Mouse (Mus musculus) forebrain, embryonic 12.5 days (tissue): ENCODE results near the gene Olfr933. TPM values are rescaled to one million over a fixed set of nuclear protein-coding genes. Genes with fewer than 3 reads are reported as not detected.

Experiments
- ATAC-seq: fragments of 200-750 bp; cut with Nextera tagmentation; 2 replicates; pipeline ENCODE4 v1.8.0; 2017; ENCODE audit warnings: moderate TSS enrichment; ENCODE audit not compliant: low FRiP score
- H3K27ac ChIP-seq: fragments of 300-500 bp; sonication (generic); 2 replicates; pipeline ENCODE4 v1.5.1; 2016; ENCODE audit warnings: mild to moderate bottlenecking
- H3K27me3 ChIP-seq: fragments of 300-500 bp; sonication (generic); 2 replicates; pipeline ENCODE4 v1.6.1; 2016; ENCODE audit warnings: mild to moderate bottlenecking
- H3K36me3 ChIP-seq: fragments of 300-500 bp; sonication (generic); replicated peaks from 2 replicates; pipeline ENCODE4 v1.6.1; 2016; ENCODE audit warnings: mild to moderate bottlenecking
- H3K4me1 ChIP-seq: fragments of 300-500 bp; sonication (generic); 2 replicates; pipeline ENCODE4 v1.6.1; 2016
- H3K4me2 ChIP-seq: fragments of 300-500 bp; sonication (generic); 2 replicates; pipeline ENCODE4 v1.6.1; 2016; ENCODE audit warnings: mild to moderate bottlenecking, moderate library complexity
- H3K4me3 ChIP-seq: fragments of 300-500 bp; sonication (generic); replicated peaks from 2 replicates; pipeline ENCODE4 v1.5.1; 2016; ENCODE audit warnings: mild to moderate bottlenecking
- H3K9ac ChIP-seq: fragments of 300-500 bp; sonication (generic); 2 replicates; pipeline ENCODE4 v1.6.1; 2016; ENCODE audit warnings: mild to moderate bottlenecking
- H3K9me3 ChIP-seq: fragments of 300-500 bp; sonication (generic); 2 replicates; pipeline ENCODE4 v1.6.1; 2016
- WGBS: fragments of 180-500 bp; shearing (Covaris S2); methylation state at CpG from one replicate; pipeline ENCODE4 v1.1.7; 2016; 5-methylcytosine and 5-hydroxymethylcytosine counted together
- polyA plus RNA-seq: library from polyadenylated mRNA; unstranded; fragments of >200 nt; fragmentation: Nextera tagmentation; extraction: Ambion mirVana; gene quantifications from 2 replicates; pipeline ENCODE4 v1.2.1, GENCODE M21; 2016

The Olfr933 gene
- not detected in 2 replicates for polyA plus RNA-seq

DNA sequence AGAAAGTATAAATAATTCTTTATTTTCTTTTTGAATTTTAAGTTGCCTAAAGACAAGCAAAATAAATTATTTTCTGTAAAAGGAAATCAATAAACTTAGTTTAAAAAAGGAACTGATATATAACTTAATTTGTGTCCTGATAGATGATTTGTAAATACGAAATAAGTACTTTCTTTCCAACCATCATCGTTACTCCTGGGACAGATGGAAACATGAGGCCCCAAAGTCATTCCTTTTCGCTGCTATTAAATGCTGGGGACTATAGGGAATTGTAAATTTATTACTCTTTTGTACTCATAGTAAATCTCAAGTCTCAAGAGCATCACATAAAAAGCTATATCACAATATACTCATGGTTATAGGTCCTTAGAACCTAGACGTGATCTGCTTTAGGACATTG is at the start of gene Olfr933:
Gene Olfr933 (plus strand): TSS at position 301 of the 400 bp plus-strand sequence.
- 86% methylated on average over 4 of the region's 4 CpGs for WGBS
- H3K4me3 ChIP-seq = no peak within 1 kb of the TSS
- H3K27me3 ChIP-seq = no peaks in the 10 kb centered on the region
- no peak within 1 kb of the TSS for H3K9ac ChIP-seq
- H3K4me1 ChIP-seq = no peaks in the 10 kb centered on the region
- no peak for ATAC-seq
- H3K9me3 ChIP-seq = no peaks in the 10 kb centered on the region
- no peak within 1 kb of the TSS for H3K27ac ChIP-seq
- no peaks in the 10 kb centered on the region for H3K36me3 ChIP-seq
- no peak within 1 kb of the TSS for H3K4me2 ChIP-seq

- H3K4me3 ChIP-seq = no peak within 1 kb of the TSS
- no peak for ATAC-seq
- H3K9ac ChIP-seq = no peak within 1 kb of the TSS
- no peaks in the 10 kb centered on the region for H3K4me1 ChIP-seq
- H3K27ac ChIP-seq = no peak within 1 kb of the TSS
- no peaks in the 10 kb centered on the region for H3K27me3 ChIP-seq
- H3K9me3 ChIP-seq = no peaks in the 10 kb centered on the region
- H3K4me2 ChIP-seq = no peak within 1 kb of the TSS
- no peaks in the 10 kb centered on the region for H3K36me3 ChIP-seq
Observed at GRCm38 (mm10) chr9:38929509-38929908, 42.6 kb upstream of the Olfr933 start, which contains the start of gene Olfr930. Olfr930 (plus strand) TSS chr9:38929809.

DNA sequence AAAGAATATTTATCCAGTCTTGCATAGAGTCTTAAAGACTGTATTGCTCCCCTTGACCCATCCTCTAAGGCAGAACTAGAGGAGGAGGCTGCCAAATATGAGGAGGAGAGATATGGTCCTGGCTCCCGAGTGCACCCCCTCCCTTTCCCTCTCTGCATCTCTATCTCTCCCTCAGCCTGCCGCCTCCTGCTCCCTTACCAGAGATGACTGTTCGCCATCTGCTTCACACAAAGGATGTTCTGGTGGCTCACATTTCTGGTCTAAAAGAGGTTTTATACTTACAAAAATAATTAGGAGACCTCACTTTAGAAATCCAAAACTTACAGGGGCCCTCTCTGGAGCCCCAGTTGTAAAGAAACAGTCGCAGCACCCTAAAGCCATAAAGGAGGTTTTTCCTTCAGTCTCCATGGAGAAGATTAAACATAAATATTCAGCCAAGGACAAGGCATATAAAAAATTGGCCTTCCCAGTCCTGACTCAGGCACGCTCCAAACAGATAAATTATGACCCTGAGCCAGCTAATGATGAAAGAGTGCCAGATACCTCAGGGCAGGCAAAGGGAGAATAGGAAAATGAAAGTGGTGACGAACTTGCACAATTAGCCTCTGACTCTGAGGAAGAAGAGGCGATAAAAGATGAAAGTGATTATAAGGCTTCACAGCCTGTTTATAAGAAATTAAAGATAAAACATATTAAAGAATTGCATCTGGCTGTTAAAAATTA is 18.6 kb upstream of the Olfr933 start:
- Histone ChIP-seq H3K36me3 (no peaks in the 10 kb centered on the region), H3K9me3 (no peaks in the 10 kb centered on the region; the same call in 1 of the 2 replicates), H3K4me2 (no peak overlapping the region), H3K4me3 (no peak overlapping the region), H3K9ac (no peak overlapping the region), H3K4me1 (no peaks in the 10 kb centered on the region), H3K27me3 (no peaks in the 10 kb centered on the region), H3K27ac (no peak overlapping the region)
- 85% methylated on average over 7 of the region's 7 CpGs for WGBS
- no peak for ATAC-seq

DNA sequence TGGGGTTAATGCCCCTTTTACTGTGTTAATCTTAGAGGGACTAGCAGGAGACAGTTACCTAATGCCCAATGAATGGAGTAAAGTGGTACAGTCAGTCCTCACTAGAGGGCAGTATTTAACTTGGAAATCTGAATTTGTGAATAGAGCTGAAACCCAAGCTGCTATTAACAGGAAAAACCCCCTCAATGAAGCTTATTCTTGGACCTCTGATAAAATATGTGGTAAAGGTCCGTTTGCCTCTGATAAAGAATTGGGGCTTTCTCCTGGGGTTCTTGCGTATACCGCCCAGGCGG is 18.0 kb upstream of the Olfr933 start:
- 84% methylated on average over 4 of the region's 4 CpGs for WGBS
- no peak overlapping the region for H3K9ac ChIP-seq
- H3K36me3 ChIP-seq = no peaks in the 10 kb centered on the region
- no peak overlapping the region for H3K4me3 ChIP-seq
- no peak overlapping the region for H3K27ac ChIP-seq
- ATAC-seq = no peak
- no peaks in the 10 kb centered on the region; the same call in 1 of the 2 replicates for H3K9me3 ChIP-seq
- H3K4me2 ChIP-seq = no peak overlapping the region
- H3K27me3 ChIP-seq = no peaks in the 10 kb centered on the region
- no peaks in the 10 kb centered on the region for H3K4me1 ChIP-seq

GRCm38 (mm10) chr9:38988215-38988614 is 16.1 kb downstream of the Olfr933 start, which contains the start of gene Olfr934:
Olfr934 (minus strand) TSS chr9:38988315.
- no peak within 1 kb of the TSS for H3K27ac ChIP-seq
- no peaks in the 10 kb centered on the region for H3K9me3 ChIP-seq
- no peaks in the 10 kb centered on the region for H3K36me3 ChIP-seq
- H3K4me3 ChIP-seq = no peak within 1 kb of the TSS
- H3K27me3 ChIP-seq = no peaks in the 10 kb centered on the region
- no peak within 1 kb of the TSS for H3K4me2 ChIP-seq
- WGBS = 97% methylated on average over 2 of the region's 2 CpGs
- H3K9ac ChIP-seq = no peak within 1 kb of the TSS
- no peaks in the 10 kb centered on the region for H3K4me1 ChIP-seq
- ATAC-seq = no peak

DNA sequence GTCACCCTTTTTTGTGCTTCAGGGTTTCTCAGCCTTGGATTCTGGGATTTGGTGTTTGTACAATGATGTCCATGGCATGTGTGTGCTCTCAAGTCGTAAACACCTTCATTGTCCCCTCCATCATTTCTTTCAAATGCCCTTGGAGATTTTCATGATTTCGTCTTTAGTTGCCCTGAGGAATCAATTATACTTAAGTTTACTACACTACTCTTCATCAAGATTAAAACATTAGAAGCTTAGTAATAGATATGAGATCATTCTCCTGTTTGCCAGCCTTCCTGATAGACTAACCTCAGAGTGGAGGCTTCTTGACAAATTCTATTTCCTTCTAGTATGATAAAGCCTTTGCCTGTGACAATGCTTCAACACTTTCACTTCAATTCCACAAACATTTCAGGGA is 27.5 kb downstream of the Olfr933 start, which contains the start of gene Olfr935:
Gene Olfr935 (minus strand): TSS at position 101 of the 400 bp plus-strand sequence.
- Histone ChIP-seq H3K4me3 (no peak within 1 kb of the TSS), H3K4me2 (no peak within 1 kb of the TSS), H3K9ac (no peak within 1 kb of the TSS), H3K9me3 (no peaks in the 10 kb centered on the region), H3K36me3 (no peaks in the 10 kb centered on the region), H3K27ac (no peak within 1 kb of the TSS), H3K27me3 (no peaks in the 10 kb centered on the region), H3K4me1 (no peaks in the 10 kb centered on the region)
- no peak for ATAC-seq
- 75% methylated on average over 2 of the region's 2 CpGs for WGBS

DNA sequence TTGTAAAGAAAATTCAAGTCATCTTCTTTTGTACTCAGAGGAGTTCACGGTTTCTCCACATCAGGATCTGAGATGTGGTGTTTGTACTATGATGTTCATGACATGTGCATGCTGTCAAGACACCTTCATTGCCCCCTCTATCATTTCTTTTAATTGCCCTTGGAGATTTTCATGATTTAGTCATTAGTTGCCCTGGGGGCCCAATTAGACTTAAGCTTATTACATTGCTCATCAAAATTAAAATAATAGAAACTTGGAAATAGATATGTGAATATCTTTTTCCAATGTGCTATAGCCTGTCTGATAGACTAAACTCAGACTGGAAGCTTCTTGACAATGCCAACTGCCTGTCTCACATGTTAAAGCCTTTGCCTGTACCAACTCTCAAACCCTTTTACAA is 51.2 kb downstream of the Olfr933 start, which contains the start of gene Olfr146:
Gene Olfr146 (minus strand): TSS at position 101 of the 400 bp plus-strand sequence.
- H3K27me3 ChIP-seq = no peaks in the 10 kb centered on the region
- H3K9me3 ChIP-seq = no peaks in the 10 kb centered on the region
- H3K36me3 ChIP-seq = no peaks in the 10 kb centered on the region
- H3K27ac ChIP-seq = no peak within 1 kb of the TSS
- H3K4me2 ChIP-seq = no peak within 1 kb of the TSS
- no peak within 1 kb of the TSS for H3K9ac ChIP-seq
- no peak for ATAC-seq
- H3K4me1 ChIP-seq = no peaks in the 10 kb centered on the region
- WGBS = 85% methylated on average over 1 of the region's 1 CpGs
- no peak within 1 kb of the TSS for H3K4me3 ChIP-seq

Other genes with a start within 250 kb of the Olfr933 start
- gene Olfr920, start 220.0 kb upstream of the Olfr933 start, polyA plus RNA-seq = not detected in 2 replicates
- not detected in 2 replicates for gene Olfr921, start 199.2 kb upstream of the Olfr933 start, polyA plus RNA-seq
- gene Olfr922, start 157.7 kb upstream of the Olfr933 start, polyA plus RNA-seq = not detected in 2 replicates
- gene Olfr923, start 145.8 kb upstream of the Olfr933 start, polyA plus RNA-seq = not detected in 2 replicates
- not detected in 2 replicates for gene Olfr924, start 127.9 kb upstream of the Olfr933 start, polyA plus RNA-seq
- gene Olfr26, start 117.3 kb upstream of the Olfr933 start, polyA plus RNA-seq = not detected in 2 replicates
- not detected in 2 replicates for gene Olfr926, start 95.2 kb upstream of the Olfr933 start, polyA plus RNA-seq
- gene Olfr930, start 42.5 kb upstream of the Olfr933 start, polyA plus RNA-seq = not detected in 2 replicates
- gene Olfr934, start 16.0 kb downstream of the Olfr933 start, polyA plus RNA-seq = not detected in 2 replicates
- gene Olfr935, start 27.4 kb downstream of the Olfr933 start, polyA plus RNA-seq = not detected in 2 replicates
- not detected in 2 replicates for gene Olfr146, start 51.1 kb downstream of the Olfr933 start, polyA plus RNA-seq
- not detected in 2 replicates for gene Olfr937, start 92.6 kb downstream of the Olfr933 start, polyA plus RNA-seq
- not detected in 2 replicates for gene Olfr938, start 106.6 kb downstream of the Olfr933 start, polyA plus RNA-seq
- gene Olfr27, start 155.8 kb downstream of the Olfr933 start, polyA plus RNA-seq = not detected in 2 replicates
- gene Olfr943, start 194.0 kb downstream of the Olfr933 start, polyA plus RNA-seq = not detected in 2 replicates
- gene Olfr944, start 229.6 kb downstream of the Olfr933 start, polyA plus RNA-seq = not detected in 2 replicates